Mouse (Mus musculus) small intestine, adult 2 months (tissue): ENCODE data around the gene Suclg2.

Source experiments
- CTCF ChIP-seq: fragments of 200-500 bp; IDR thresholded peaks from 2 replicates; pipeline ENCODE4 v1.5.1; 2012; ENCODE audit warnings: low read depth, mild to moderate bottlenecking, control low read depth, inconsistent platforms, low read length, moderate library complexity, mixed read lengths; ENCODE audit not compliant: insufficient replicate concordance, insufficient read length; ENCODE audit errors: extremely low read depth
- POLR2A ChIP-seq: fragments of 200-500 bp; IDR thresholded peaks from 2 replicates; pipeline ENCODE4 v1.6.1; 2012; ENCODE audit warnings: low read depth, mild to moderate bottlenecking, control low read depth, inconsistent platforms, low read length, moderate library complexity

DNA sequence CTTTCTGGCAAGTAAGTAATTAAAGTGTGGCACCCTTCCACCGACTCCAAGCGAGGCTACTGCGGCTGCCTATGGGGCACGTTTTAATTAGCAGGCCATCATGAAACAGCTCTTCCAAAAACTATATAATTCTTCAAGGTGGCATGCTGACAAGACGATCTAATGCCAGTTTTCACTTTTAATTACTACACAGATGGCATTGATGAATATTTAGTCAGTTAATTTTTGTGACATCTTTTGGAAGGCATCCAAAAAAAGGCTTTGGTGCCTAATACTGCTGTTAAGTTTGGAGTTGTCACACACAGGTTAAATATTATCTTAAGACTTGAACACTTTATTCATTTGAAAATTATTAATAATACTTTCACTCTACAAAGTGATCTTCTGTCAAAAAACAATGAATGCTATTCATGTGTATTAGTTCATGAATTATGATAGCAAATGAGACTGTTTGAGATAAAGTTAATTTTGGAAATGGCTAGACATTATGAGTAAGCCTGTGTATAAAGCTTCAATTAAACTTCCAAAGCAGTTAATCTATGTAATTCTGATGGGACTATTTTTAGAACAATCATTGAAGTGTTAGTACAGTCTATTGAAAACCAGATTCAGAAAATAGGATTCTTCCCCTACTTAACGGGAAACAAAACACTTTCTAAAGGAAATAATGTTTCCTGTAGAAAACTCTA lies 131.3 kb downstream of the Suclg2 start:
- no peak for TF ChIP-seq CTCF
- TF ChIP-seq POLR2A, result no peak
